Mouse (Mus musculus) lung, embryonic 14.5 days (tissue): ENCODE results near the gene Olfr263. TPM values are rescaled to one million over a fixed set of nuclear protein-coding genes. Genes with fewer than 3 reads are reported as not detected.

Source experiments
- ATAC-seq: fragments of 200-750 bp; cut with Nextera tagmentation; 2 replicates; pipeline ENCODE4 v1.8.0; 2017; ENCODE audit warnings: mild to moderate bottlenecking, moderate TSS enrichment, moderate library complexity; ENCODE audit not compliant: insufficient read depth
- DNase-seq: peaks from one replicate; pipeline ENCODE4 v3.0.0-alpha.2; 2015
- H3K27ac ChIP-seq: fragments of 300-500 bp; sonication (generic); 2 replicates; pipeline ENCODE4 v1.5.1; 2014; ENCODE audit warnings: low read depth, mild to moderate bottlenecking, moderate library complexity
- H3K27me3 ChIP-seq: fragments of 300-500 bp; sonication (generic); 2 replicates; pipeline ENCODE4 v1.6.1; 2014; ENCODE audit warnings: low read length, control low read depth; ENCODE audit not compliant: insufficient read depth
- H3K36me3 ChIP-seq: fragments of 300-500 bp; sonication (generic); 2 replicates; pipeline ENCODE4 v1.6.1; 2014; ENCODE audit warnings: control low read depth; ENCODE audit not compliant: insufficient read depth
- H3K4me1 ChIP-seq: fragments of 300-500 bp; sonication (generic); 2 replicates; pipeline ENCODE4 v1.6.1; 2014; ENCODE audit warnings: antibody characterized with exemption, control low read depth; ENCODE audit not compliant: insufficient read depth
- H3K4me2 ChIP-seq: fragments of 300-500 bp; sonication (generic); 2 replicates; pipeline ENCODE4 v1.6.1; 2014; ENCODE audit warnings: mild to moderate bottlenecking
- H3K4me3 ChIP-seq: fragments of 300-500 bp; sonication (generic); 2 replicates; pipeline ENCODE4 v1.5.1; 2014; ENCODE audit warnings: low read depth, low read length
- H3K9ac ChIP-seq: fragments of 300-500 bp; sonication (generic); 2 replicates; pipeline ENCODE4 v1.6.1; 2014
- H3K9me3 ChIP-seq: fragments of 300-500 bp; sonication (generic); 2 replicates; pipeline ENCODE4 v1.6.1; 2016; ENCODE audit warnings: low read depth, low read length, control low read depth
- CTCF ChIP-seq: IDR thresholded peaks from 2 replicates; pipeline ENCODE4 v1.5.1; 2016; ENCODE audit warnings: antibody characterized with exemption, low read depth
- WGBS: fragments of 180-500 bp; shearing (Covaris S2); extraction: QIAGEN DNeasy Blood & Tissue Kit; methylation state at CpG from one replicate; pipeline ENCODE4 v1.1.7; 2014; 5-methylcytosine and 5-hydroxymethylcytosine counted together
- polyA plus RNA-seq: library from polyadenylated mRNA; unstranded; fragments of >200 nt; fragmentation: Nextera tagmentation; extraction: Ambion mirVana; gene quantifications from 2 replicates; pipeline ENCODE4 v1.2.1, GENCODE M21; 2014

The Olfr263 gene
- polyA plus RNA-seq, 1 experiment from 2014 or later, result not detected

DNA sequence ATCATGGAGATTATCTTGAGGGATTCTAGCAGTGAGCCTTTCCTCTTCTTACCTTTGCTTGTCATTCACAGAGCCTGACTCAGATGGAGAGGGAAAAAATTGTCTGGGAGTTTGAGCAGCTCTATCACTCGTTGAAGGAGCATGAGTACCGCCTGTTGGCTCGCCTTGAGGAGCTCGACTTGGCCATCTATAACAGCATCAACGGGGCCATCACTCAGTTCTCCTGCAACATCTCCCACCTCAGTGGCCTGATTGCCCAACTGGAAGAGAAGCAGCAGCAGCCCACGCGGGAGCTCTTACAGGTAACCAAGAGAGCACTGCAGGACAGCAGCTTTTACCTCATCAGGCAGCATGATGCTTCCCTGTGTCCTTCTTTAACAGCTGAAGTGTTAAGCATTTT, 54.2 kb downstream of the Olfr263 start:
- 87% methylated on average over 7 of the region's 7 CpGs for whole genome bisulfite sequencing

DNA sequence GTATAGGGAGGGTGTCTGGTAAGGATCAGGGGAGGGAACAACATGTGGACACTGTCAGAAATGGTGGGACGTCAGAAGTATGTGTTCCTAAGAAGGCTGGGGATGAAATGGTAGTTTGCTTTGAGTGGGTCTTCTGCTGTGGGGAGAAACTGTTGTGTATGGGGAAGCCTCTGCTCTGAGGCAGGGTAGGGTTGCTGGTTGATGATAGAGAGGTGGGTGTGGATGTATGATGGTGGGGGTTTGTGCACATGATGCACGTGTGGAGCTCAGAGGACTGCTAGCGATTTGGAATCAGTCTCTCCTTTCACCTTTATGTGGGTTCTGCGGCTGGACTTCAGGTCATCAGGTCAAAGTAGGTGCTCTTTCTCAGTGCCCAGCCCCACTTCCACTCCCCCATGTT, 56.1 kb downstream of the Olfr263 start:
- Histone ChIP-seq H3K36me3 (peaks cover 89% of the 10 kb centered on the region), H3K4me3 (no peak overlapping the region), H3K27me3 (no peaks in the 10 kb centered on the region), H3K9me3 (no peaks in the 10 kb centered on the region), H3K27ac (no peak overlapping the region), H3K9ac (no peak overlapping the region), H3K4me2 (no peak overlapping the region), H3K4me1 (0 out of 2 replicates have a peak, but pooled peaks cover 5% of the 10 kb centered on the region)
- TF ChIP-seq CTCF, result no peak
- ATAC-seq, result no peak
- 78% methylated on average over 4 of the region's 4 CpGs for WGBS
- DNase-seq, result no peak

More for the DNA sequence above, 54.2 kb downstream of the Olfr263 start:
- Histone ChIP-seq H3K4me1 (peaks cover 9% of the 10 kb centered on the region; the same call in 1 of the 2 replicates), H3K9ac (no peak overlapping the region), H3K9me3 (no peaks in the 10 kb centered on the region), H3K4me2 (no peak overlapping the region), H3K27me3 (no peaks in the 10 kb centered on the region), H3K4me3 (no peak overlapping the region), H3K27ac (no peak overlapping the region), H3K36me3 (peaks cover 70% of the 10 kb centered on the region)
- DNase-seq (no peak), ATAC-seq (no peak)
- TF ChIP-seq CTCF, result no peak

Other genes starting within 250 kb of the Olfr263 start
- not detected in 2 replicates for gene Olfr1370, start 54.7 kb upstream of the Olfr263 start, polyA plus RNA-seq
- 0.05 TPM in 1 of 2 replicates, not detected in the other for gene Olfr1369-ps1, start 18.2 kb upstream of the Olfr263 start, polyA plus RNA-seq
- gene Olfr1368, start 16.2 kb downstream of the Olfr263 start, polyA plus RNA-seq, result not detected in 2 replicates
- 158 and 173 TPM in 2 replicates for gene Trim27, start 49.8 kb downstream of the Olfr263 start, polyA plus RNA-seq
- gene Gpx5, start 163.1 kb downstream of the Olfr263 start, polyA plus RNA-seq, result not detected in 2 replicates
- gene Gpx6, start 182.5 kb downstream of the Olfr263 start, polyA plus RNA-seq, result not detected in 2 replicates
- gene Olfr1367, start 217.3 kb downstream of the Olfr263 start, polyA plus RNA-seq, result not detected in 2 replicates
- gene Zscan12, start 233.2 kb downstream of the Olfr263 start, polyA plus RNA-seq, result 14.1 and 14.3 TPM in 2 replicates